Mouse (Mus musculus) thymus, postnatal 14 days (tissue): ENCODE measurements around the gene Tob1.
A peak's percentile ranks its signal among the peaks of the same experiment; 100 is the strongest.

Experiments
- DNase-seq: peaks from one replicate; pipeline ENCODE4 v3.0.0; 2021

The Tob1 gene

DNA sequence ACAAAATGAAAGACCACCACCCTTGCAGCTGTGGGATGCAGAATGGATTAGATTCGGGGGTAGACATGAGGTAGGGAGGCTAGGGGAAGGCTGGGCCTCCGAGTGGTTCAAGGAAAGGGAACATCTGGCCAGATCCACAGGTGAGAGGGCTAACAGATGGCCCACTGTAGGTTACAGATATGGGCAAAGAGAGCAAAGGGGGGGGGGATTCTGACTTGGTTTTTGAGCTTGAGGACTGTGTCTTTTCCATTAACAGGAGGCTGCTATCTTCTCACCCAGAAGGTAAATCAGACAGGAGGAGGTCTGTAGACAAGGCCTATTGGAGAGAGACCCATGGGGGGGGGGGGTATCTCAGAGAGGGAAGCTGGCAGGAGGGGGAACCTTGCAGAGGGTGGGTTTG lies 11.5 kb upstream of the Tob1 start:
- DNase-seq = no peak

- no peak for DNase-seq
These were observed 10.8 kb upstream of the Tob1 start for GRCm38 (mm10) chr11:94200422-94200821.

DNA sequence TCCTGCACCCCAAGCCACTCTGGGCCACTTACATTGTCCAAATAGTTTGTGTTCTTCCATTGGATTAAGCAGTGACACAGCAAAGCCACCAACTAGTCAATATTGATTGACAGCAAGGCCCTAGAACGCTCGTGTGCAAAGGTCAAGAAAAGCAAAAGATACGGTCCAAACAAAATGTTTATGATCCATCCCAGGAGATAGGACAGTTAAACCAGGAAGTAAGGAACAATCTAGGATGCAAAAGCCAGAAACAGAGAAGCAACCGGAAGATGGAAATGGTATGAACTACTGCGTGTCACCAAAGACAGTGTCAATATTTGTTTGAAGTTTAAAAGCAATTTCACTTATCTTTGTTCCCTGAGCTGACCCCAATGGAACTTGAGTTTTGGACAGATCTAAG lies 9.1 kb upstream of the Tob1 start:
- no peak for DNase-seq

DNA sequence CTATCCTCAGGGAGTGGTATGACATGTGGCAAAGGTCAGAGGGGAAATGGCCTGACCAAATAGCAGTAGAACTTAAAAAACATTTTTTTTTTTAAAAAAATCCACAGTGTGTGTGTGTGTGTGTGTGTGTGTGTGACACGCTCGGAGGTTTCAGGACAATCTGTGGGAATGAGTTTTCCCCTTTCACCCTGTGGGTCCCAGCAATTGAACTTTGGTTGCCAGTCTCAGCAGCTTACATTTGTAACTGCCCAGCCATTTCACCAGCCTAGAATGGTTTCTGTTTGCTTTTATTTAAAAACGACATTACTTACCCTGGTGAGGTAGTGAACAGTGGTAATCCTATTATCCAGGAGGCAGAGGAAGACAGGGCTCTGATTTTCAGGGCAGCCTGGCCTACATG lies 8.2 kb upstream of the Tob1 start:
- no peak for DNase-seq

DNA sequence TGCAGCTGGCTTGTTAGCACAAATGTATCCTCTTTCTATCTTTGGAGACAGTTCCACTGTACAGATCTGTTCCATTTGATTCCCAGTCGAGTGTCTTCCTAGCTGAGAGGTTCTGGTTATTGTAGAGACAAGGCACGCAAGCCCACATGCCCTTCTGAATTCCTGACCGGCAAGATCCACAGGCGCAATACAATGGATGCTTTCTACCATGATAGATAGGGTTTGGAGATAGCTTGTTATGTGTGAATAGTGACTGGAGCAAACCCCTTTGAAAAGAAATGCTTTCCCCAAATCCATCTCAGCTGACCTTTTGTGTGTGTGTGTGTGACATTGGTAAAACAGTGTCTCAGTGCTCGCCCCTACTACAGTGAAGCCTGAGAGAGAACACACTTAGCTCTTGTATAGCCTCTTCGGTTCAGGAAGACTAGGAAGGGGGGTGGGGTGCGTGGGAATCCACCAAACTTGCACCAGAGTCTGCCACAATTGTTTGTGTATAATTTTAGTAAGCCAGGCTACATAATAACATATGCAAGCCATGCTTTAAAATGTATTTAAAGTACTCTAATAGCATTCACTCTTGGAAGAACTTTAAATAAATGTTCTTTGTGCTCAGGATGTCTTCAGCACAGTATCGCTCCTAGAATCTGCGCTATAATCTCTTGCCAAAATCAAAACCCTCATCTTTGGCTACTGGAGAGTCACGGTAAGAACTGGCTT lies 4.7 kb upstream of the Tob1 start:
- DNase-seq = no peak

DNA sequence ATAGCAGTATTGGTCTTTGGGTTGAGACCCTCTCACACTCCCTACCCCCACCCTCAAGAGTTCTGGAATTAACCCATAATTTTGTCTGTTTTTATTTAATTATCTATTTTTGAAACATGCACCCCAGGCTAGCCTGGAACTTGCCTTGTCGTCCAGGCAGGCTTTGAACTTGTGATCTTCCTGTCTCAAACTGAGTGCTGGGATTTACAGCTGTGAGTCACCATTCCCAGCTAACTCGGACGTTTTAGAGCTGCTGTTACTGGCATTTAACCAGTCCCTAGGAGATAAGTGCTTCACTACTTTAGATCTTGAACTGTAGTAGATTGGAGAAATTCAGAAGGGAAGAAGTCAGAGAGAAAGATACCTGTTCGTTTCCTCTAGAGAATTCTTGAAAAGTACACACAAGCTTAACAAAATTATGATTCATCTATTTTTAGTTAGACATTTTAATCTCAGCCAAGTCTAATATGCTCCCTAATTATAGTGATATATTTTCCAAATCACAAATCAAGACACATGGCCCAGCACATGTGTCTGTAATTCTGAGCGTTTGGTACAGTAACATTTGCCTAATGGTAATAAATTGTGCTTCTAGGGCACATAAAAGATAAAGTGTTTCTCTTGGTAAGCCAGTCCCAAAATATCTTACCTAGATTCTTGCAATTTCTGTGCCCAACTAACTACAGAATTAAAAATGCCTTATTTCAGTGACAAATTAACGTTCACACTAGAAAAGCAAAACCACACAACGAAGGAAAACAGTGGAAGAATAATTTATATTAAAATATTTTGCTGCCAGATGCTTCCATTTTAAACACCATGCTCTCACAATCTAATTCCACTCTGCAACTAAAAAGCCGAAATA lies 2.2 kb upstream of the Tob1 start:
- DNase-seq = no peak

- no peak for DNase-seq
These were observed 1.5 kb upstream of the Tob1 start for GRCm38 (mm10) chr11:94209695-94210131.

- DNase-seq = peak; percentile 88
These were observed 815 bp upstream of the Tob1 start for GRCm38 (mm10) chr11:94210191-94211086.

GRCm38 (mm10) chr11:94211651-94212488 lies 616 bp downstream of the Tob1 start:
- peak; percentile 73 for DNase-seq

- DNase-seq = no peak
These were observed 1.2 kb downstream of the Tob1 start for GRCm38 (mm10) chr11:94212489-94212836.

GRCm38 (mm10) chr11:94212997-94213396 lies 1.7 kb downstream of the Tob1 start:
- DNase-seq = no peak

GRCm38 (mm10) chr11:94213735-94214594 lies 2.7 kb downstream of the Tob1 start:
- DNase-seq = no peak

GRCm38 (mm10) chr11:94215581-94215980 lies 4.3 kb downstream of the Tob1 start:
- no peak for DNase-seq

GRCm38 (mm10) chr11:94216247-94216646 lies 5.0 kb downstream of the Tob1 start:
- DNase-seq = no peak

- no peak for DNase-seq
These were observed 10.0 kb downstream of the Tob1 start for GRCm38 (mm10) chr11:94221257-94221656.

GRCm38 (mm10) chr11:94223531-94223930 lies 12.3 kb downstream of the Tob1 start:
- DNase-seq = no peak

DNA sequence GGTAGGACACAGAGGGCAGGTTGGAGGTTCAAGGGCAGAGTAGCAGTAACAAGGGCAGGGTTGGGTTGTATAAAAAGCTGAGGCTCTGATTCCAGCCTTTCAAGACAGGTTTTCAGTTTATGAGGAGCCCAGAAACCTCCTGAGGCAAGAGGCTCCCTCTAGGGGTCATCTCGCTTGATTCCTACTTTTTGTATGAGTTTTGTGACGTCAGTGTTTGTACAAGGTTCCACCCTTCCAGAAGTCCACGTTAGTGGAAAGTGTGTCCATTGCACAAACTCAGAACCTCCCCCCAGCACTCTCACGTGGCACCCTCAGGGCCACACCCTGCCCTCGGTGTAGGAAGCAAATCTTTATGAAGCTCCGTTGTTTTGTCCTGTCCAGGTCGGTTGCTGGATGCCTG lies 14.7 kb downstream of the Tob1 start:
- peak; percentile 57 for DNase-seq

- DNase-seq = no peak
These were observed 17.2 kb downstream of the Tob1 start for GRCm38 (mm10) chr11:94228416-94228815.

GRCm38 (mm10) chr11:94229207-94229960 lies 18.1 kb downstream of the Tob1 start:
- no peak for DNase-seq

DNA sequence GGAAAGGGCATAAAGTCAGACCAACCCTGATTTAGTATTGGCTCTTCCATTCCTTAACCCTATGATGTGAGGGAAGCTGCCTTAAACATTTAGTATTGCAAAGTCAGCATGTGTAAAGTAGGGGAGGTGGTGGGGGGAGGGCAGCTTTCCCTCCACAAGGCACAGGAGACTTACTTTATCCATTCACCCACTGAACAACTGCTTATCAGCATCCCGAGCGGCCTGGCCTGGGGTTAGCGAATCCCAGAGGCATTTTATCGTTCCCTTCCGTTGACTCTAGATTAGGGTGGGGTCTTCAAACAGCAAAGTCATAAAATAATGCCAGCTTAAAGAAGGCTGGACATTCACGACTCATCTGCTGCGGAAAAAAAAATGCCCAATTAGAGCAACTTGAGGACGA lies 19.0 kb downstream of the Tob1 start:
- no peak for DNase-seq
